Mouse (Mus musculus): Measurements from ENCODE around the gene Fhl2. TPM values are rescaled to one million over a fixed set of nuclear protein-coding genes. Genes with fewer than 3 reads are reported as not detected.

Gene Fhl2
- polyA plus RNA-seq, 1 experiment from 2014 or later: 2.4 TPM

GRCm38 (mm10) chr1:43180912-43181311 lies 15.9 kb downstream of the Fhl2 start:
- Histone ChIP-seq H3K27ac (ENCODE audit: low read depth) (no peak overlapping the region), H3K9ac (replicated peaks) (no peak overlapping the region), H3K9me3 (ENCODE audit: low read length) (no peaks in the 10 kb centered on the region), H3K4me3 (ENCODE audit: low read depth, low read length) (no peak overlapping the region), H3K4me2 (ENCODE audit: low read depth, low read length) (no peak overlapping the region), H3K36me3 (replicated peaks; ENCODE audit: insufficient read depth, low read length) (no peaks in the 10 kb centered on the region), H3K27me3 (ENCODE audit: insufficient read depth, low read length) (no peaks in the 10 kb centered on the region), H3K4me1 (ENCODE audit: insufficient read depth) (no peaks in the 10 kb centered on the region)
- no peak for TF ChIP-seq CTCF (IDR thresholded peaks at IDR 0.05; ENCODE audit: low read depth)
- TF ChIP-seq EP300 (IDR thresholded peaks at IDR 0.05; ENCODE audit: low read depth): no peak
- 65% methylated on average over 6 of the region's 6 CpGs for WGBS (ENCODE audit: insufficient replicate concordance)
- DNase-seq (no peak), ATAC-seq (no peak)

GRCm38 (mm10) chr1:43178780-43179179 lies 18.0 kb downstream of the Fhl2 start:
- no peaks in the 10 kb centered on the region for H3K4me1 ChIP-seq (ENCODE audit: insufficient read depth)
- H3K36me3 ChIP-seq (replicated peaks; ENCODE audit: insufficient read depth, low read length): no peaks in the 10 kb centered on the region
- no peak overlapping the region for H3K9ac ChIP-seq (replicated peaks)
- WGBS (ENCODE audit: insufficient replicate concordance): 67% methylated on average over 1 of the region's 1 CpGs
- no peaks in the 10 kb centered on the region for H3K27me3 ChIP-seq (ENCODE audit: insufficient read depth, low read length)
- DNase-seq (no peak), ATAC-seq (no peak)
- TF ChIP-seq EP300 (IDR thresholded peaks at IDR 0.05; ENCODE audit: low read depth): no peak
- no peak for TF ChIP-seq CTCF (IDR thresholded peaks at IDR 0.05; ENCODE audit: low read depth)
- no peak overlapping the region for H3K4me2 ChIP-seq (ENCODE audit: low read depth, low read length)
- H3K27ac ChIP-seq (ENCODE audit: low read depth): no peak overlapping the region
- no peak overlapping the region for H3K4me3 ChIP-seq (ENCODE audit: low read depth, low read length)
- no peaks in the 10 kb centered on the region for H3K9me3 ChIP-seq (ENCODE audit: low read length)

- WGBS (ENCODE audit: insufficient replicate concordance): 69% methylated on average over 6 of the region's 6 CpGs
- H3K36me3 ChIP-seq (replicated peaks; ENCODE audit: insufficient read depth, low read length): no peaks in the 10 kb centered on the region
- DNase-seq (no peak), ATAC-seq (no peak)
- H3K9me3 ChIP-seq (ENCODE audit: low read length): no peaks in the 10 kb centered on the region
- no peak overlapping the region for H3K4me3 ChIP-seq (ENCODE audit: low read depth, low read length)
- no peak overlapping the region for H3K4me2 ChIP-seq (ENCODE audit: low read depth, low read length)
- no peak overlapping the region for H3K9ac ChIP-seq (replicated peaks)
- H3K27ac ChIP-seq (ENCODE audit: low read depth): no peak overlapping the region
- H3K4me1 ChIP-seq (ENCODE audit: insufficient read depth): no peaks in the 10 kb centered on the region
- TF ChIP-seq CTCF (IDR thresholded peaks at IDR 0.05; ENCODE audit: low read depth) (no peak), EP300 (IDR thresholded peaks at IDR 0.05; ENCODE audit: low read depth) (no peak)
- H3K27me3 ChIP-seq (ENCODE audit: insufficient read depth, low read length): no peaks in the 10 kb centered on the region
Observed at GRCm38 (mm10) chr1:43178378-43178777, 18.4 kb downstream of the Fhl2 start.

- Histone ChIP-seq H3K9me3 (ENCODE audit: low read length) (no peaks in the 10 kb centered on the region), H3K4me2 (ENCODE audit: low read depth, low read length) (no peak overlapping the region), H3K4me1 (ENCODE audit: insufficient read depth) (no peaks in the 10 kb centered on the region), H3K9ac (replicated peaks) (no peak overlapping the region), H3K27ac (ENCODE audit: low read depth) (no peak overlapping the region), H3K27me3 (ENCODE audit: insufficient read depth, low read length) (no peaks in the 10 kb centered on the region), H3K36me3 (replicated peaks; ENCODE audit: insufficient read depth, low read length) (no peaks in the 10 kb centered on the region), H3K4me3 (ENCODE audit: low read depth, low read length) (no peak overlapping the region)
- DNase-seq (no peak), ATAC-seq (no peak)
- WGBS (ENCODE audit: insufficient replicate concordance): 71% methylated on average over 7 of the region's 7 CpGs
- TF ChIP-seq EP300 (IDR thresholded peaks at IDR 0.05; ENCODE audit: low read depth): no peak
- TF ChIP-seq CTCF (IDR thresholded peaks at IDR 0.05; ENCODE audit: low read depth): no peak
Observed at GRCm38 (mm10) chr1:43173283-43174226, 23.2 kb downstream of the Fhl2 start.

GRCm38 (mm10) chr1:43171816-43172215 lies 25.0 kb downstream of the Fhl2 start:
- TF ChIP-seq CTCF (IDR thresholded peaks at IDR 0.05; ENCODE audit: low read depth) (no peak), EP300 (IDR thresholded peaks at IDR 0.05; ENCODE audit: low read depth) (no peak)
- no peak for ATAC-seq
- Histone ChIP-seq H3K27ac (ENCODE audit: low read depth) (no peak overlapping the region), H3K9me3 (ENCODE audit: low read length) (no peaks in the 10 kb centered on the region), H3K4me1 (ENCODE audit: insufficient read depth) (no peaks in the 10 kb centered on the region), H3K36me3 (replicated peaks; ENCODE audit: insufficient read depth, low read length) (no peaks in the 10 kb centered on the region), H3K9ac (replicated peaks) (no peak overlapping the region), H3K4me2 (ENCODE audit: low read depth, low read length) (no peak overlapping the region), H3K4me3 (ENCODE audit: low read depth, low read length) (no peak overlapping the region), H3K27me3 (ENCODE audit: insufficient read depth, low read length) (no peaks in the 10 kb centered on the region)
- no peak for DNase-seq
- WGBS (ENCODE audit: insufficient replicate concordance): 67% methylated on average over 6 of the region's 6 CpGs

GRCm38 (mm10) chr1:43171093-43171492 lies 25.7 kb downstream of the Fhl2 start:
- 17% methylated on average over 3 of the region's 3 CpGs for WGBS (ENCODE audit: insufficient replicate concordance)

More at GRCm38 (mm10) chr1:43171093-43171492, 25.7 kb downstream of the Fhl2 start:
- DNase-seq: no peak
- Histone ChIP-seq H3K4me1 (ENCODE audit: insufficient read depth) (no peaks in the 10 kb centered on the region), H3K9me3 (ENCODE audit: low read length) (no peaks in the 10 kb centered on the region), H3K9ac (replicated peaks) (no peak overlapping the region), H3K4me3 (ENCODE audit: low read depth, low read length) (no peak overlapping the region), H3K4me2 (ENCODE audit: low read depth, low read length) (no peak overlapping the region), H3K36me3 (replicated peaks; ENCODE audit: insufficient read depth, low read length) (no peaks in the 10 kb centered on the region), H3K27ac (ENCODE audit: low read depth) (no peak overlapping the region), H3K27me3 (ENCODE audit: insufficient read depth, low read length) (no peaks in the 10 kb centered on the region)
- no peak for ATAC-seq
- TF ChIP-seq EP300 (IDR thresholded peaks at IDR 0.05; ENCODE audit: low read depth) (no peak), CTCF (IDR thresholded peaks at IDR 0.05; ENCODE audit: low read depth) (no peak)

Data from liver, postnatal 0 days (tissue).